Mouse (Mus musculus) cerebellum, adult 9-10 months (tissue): ENCODE results near the gene Afg1l.

Experiments used
- DNase-seq: peaks from one replicate; pipeline ENCODE4 v3.0.0; 2022

Gene Afg1l

GRCm38 (mm10) chr10:42263701-42264100 lies 214.7 kb downstream of the Afg1l start:
- no peak for DNase-seq
